Mouse (Mus musculus) embryonic fibroblast, embryonic 13.5 days (primary cell): ENCODE measurements at regions not wholly inside any gene's neighbourhood (a gene's known extent, or its start where the extent isn't known, plus 50 kb on each side); places are given as distances from the start of the nearest gene placed in this dataset.

Experiments used
- CTCF ChIP-seq: IDR thresholded peaks from 2 replicates; pipeline ENCODE4 v1.5.1; 2011; ENCODE audit warnings: mild to moderate bottlenecking, control low read depth, low read length, moderate library complexity, borderline replicate concordance; ENCODE audit not compliant: insufficient read depth
- POLR2A ChIP-seq: IDR thresholded peaks from 2 replicates; pipeline ENCODE4 v1.6.1; 2011; ENCODE audit warnings: low read depth, mild to moderate bottlenecking, control low read depth, low read length, moderate library complexity

GRCm38 (mm10) chr7:73147251-73147650 lies 228.1 kb upstream of the Rgma start:
- TF ChIP-seq CTCF (no peak), POLR2A (no peak)
